10 mouse cellular contexts compared by ENCODE assay signal in genomic region chr2:6707276-6707675, GRCm38 (mm10).
DNase-seq lines count a peak whose midpoint lies in the region; ATAC-seq and TF ChIP-seq lines count a peak whose summit lies in the region.
"Had no signal": no experiment of that assay in that cellular context is flagged by ENCODE, and none has a peak within 500 bp of the region (broad histone marks: within the 10 kb centered on the region; RNA-seq: fewer than 3 reads in every experiment).

No protein-coding gene starts in this region.

- no peak for DNase-seq in heart, embryonic 10.5 days (ENCODE audit: low spot score)
- peak; percentile 96 for DNase-seq in 416B (ENCODE audit: low read depth)
- peak; percentile 72 for DNase-seq in MEL (ENCODE audit: low read depth, low spot score)
- no peak for DNase-seq in retina, postnatal 1 day
- DNase-seq: cerebellum, adult 8-10 months had no signal

- H3K9ac ChIP-seq in heart, embryonic 16.5 days (ENCODE audit: low read length) = no peak overlapping the region
- no peak overlapping the region for H3K9ac ChIP-seq in MEL (ENCODE audit: control insufficient read depth, low read depth, low read length, poor library complexity, severe bottlenecking)
- H3K9ac ChIP-seq in kidney, embryonic 14.5 days (ENCODE audit: low read depth, low read length) = no peak overlapping the region
- H3K9ac ChIP-seq in intestine, postnatal 0 days (ENCODE audit: low read depth, low read length) = no peak overlapping the region
- H3K9ac ChIP-seq: stomach, embryonic 15.5 days had no signal

- H3K27ac ChIP-seq in heart, embryonic 16.5 days (ENCODE audit: low read length) = peak overlapping the region; percentile 29; the same call in 1 of the 2 replicates
- H3K27ac ChIP-seq in heart, embryonic 10.5 days = no peak overlapping the region
- H3K27ac ChIP-seq in MEL (ENCODE audit: control insufficient read depth, low read depth, low read length) = peak overlapping the region; percentile 79
- H3K27ac ChIP-seq in kidney, embryonic 14.5 days (ENCODE audit: low read depth, low read length) = no peak overlapping the region
- H3K27ac ChIP-seq in intestine, postnatal 0 days (ENCODE audit: low read depth, low read length) = no peak overlapping the region
- H3K27ac ChIP-seq: stomach, embryonic 15.5 days had no signal

- no peak overlapping the region for H3K4me3 ChIP-seq in heart, embryonic 16.5 days (ENCODE audit: low read length)
- no peak overlapping the region for H3K4me3 ChIP-seq in heart, embryonic 10.5 days
- H3K4me3 ChIP-seq in MEL (ENCODE audit: control insufficient read depth in 1 of 2, insufficient read depth in 1 of 2, low read depth in 2 of 2, low read length in 2 of 2) = no peak overlapping the region
- H3K4me3 ChIP-seq in kidney, embryonic 14.5 days (ENCODE audit: low read length) = no peak overlapping the region
- H3K4me3 ChIP-seq in intestine, postnatal 0 days (ENCODE audit: low read depth, low read length) = no peak overlapping the region
- H3K4me3 ChIP-seq: stomach, embryonic 15.5 days had no signal

- H3K36me3 ChIP-seq in heart, embryonic 16.5 days (ENCODE audit: control insufficient read depth, insufficient read depth) = no peaks in the 10 kb centered on the region
- no peaks in the 10 kb centered on the region for H3K36me3 ChIP-seq in heart, embryonic 10.5 days
- peaks cover 0 to 89% of the 10 kb centered on the region in 2 experiments; a peak in 2 of 4 replicates for H3K36me3 ChIP-seq in MEL (ENCODE audit: control insufficient read depth in 1 of 2, insufficient read depth in 2 of 2, low read length in 2 of 2)
- H3K36me3 ChIP-seq in kidney, embryonic 14.5 days (ENCODE audit: control insufficient read depth, insufficient read depth, low read length) = no peaks in the 10 kb centered on the region
- H3K36me3 ChIP-seq in intestine, postnatal 0 days (ENCODE audit: control insufficient read depth, insufficient read depth) = no peaks in the 10 kb centered on the region
- H3K36me3 ChIP-seq: stomach, embryonic 15.5 days had no signal

- no peak overlapping the region for H3K4me2 ChIP-seq in heart, embryonic 16.5 days (ENCODE audit: low read depth, low read length)
- H3K4me2 ChIP-seq in kidney, embryonic 14.5 days (replicated peaks; ENCODE audit: low read depth, low read length) = no peak overlapping the region
- H3K4me2 ChIP-seq in intestine, postnatal 0 days (replicated peaks; ENCODE audit: low read depth) = no peak overlapping the region
- H3K4me2 ChIP-seq: stomach, embryonic 15.5 days had no signal

- peak; percentile 47; the same call in 1 of the 2 replicates for ATAC-seq in heart, embryonic 16.5 days (replicated peaks; ENCODE audit: extremely low read depth, insufficient read depth, low FRiP score)
- ATAC-seq in megakaryocyte, adult 5-6 weeks (ENCODE audit: poor library complexity, severe bottlenecking) = peak; percentile 63
- no peak for ATAC-seq in kidney, embryonic 14.5 days (ENCODE audit: low FRiP score, low TSS enrichment)
- no peak for ATAC-seq in intestine, postnatal 0 days

- peaks cover 14% of the 10 kb centered on the region for H3K79me2 ChIP-seq in MEL (ENCODE audit: control insufficient read depth, insufficient read depth, low read length, poor library complexity)

- peaks cover 10% of the 10 kb centered on the region for H3K4me1 ChIP-seq in heart, embryonic 16.5 days (ENCODE audit: control insufficient read depth, insufficient read depth, low read length)
- peaks cover 12% of the 10 kb centered on the region; the same call in 1 of the 2 replicates for H3K4me1 ChIP-seq in heart, embryonic 10.5 days
- H3K4me1 ChIP-seq in MEL (ENCODE audit: control insufficient read depth in 1 of 2, insufficient read depth in 2 of 2, low read length in 2 of 2) = peaks cover 51 to 59% of the 10 kb centered on the region in 2 experiments
- H3K4me1 ChIP-seq in kidney, embryonic 14.5 days (ENCODE audit: control insufficient read depth, insufficient read depth, low read length) = peaks cover 4% of the 10 kb centered on the region; the same call in 1 of the 2 replicates
- H3K4me1 ChIP-seq in intestine, postnatal 0 days (replicated peaks; ENCODE audit: control insufficient read depth, insufficient read depth, low read length) = no peaks in the 10 kb centered on the region; the same call in 1 of the 2 replicates
- H3K4me1 ChIP-seq: stomach, embryonic 15.5 days had no signal

- WGBS in heart, embryonic 16.5 days = 25% methylated on average over 2 of the region's 2 CpGs
- WGBS in heart, embryonic 10.5 days = 26% methylated on average over 2 of the region's 2 CpGs
- 7% methylated on average over 2 of the region's 2 CpGs for WGBS in kidney, embryonic 14.5 days
- 43% methylated on average over 2 of the region's 2 CpGs for WGBS in intestine, postnatal 0 days

- TF ChIP-seq POLR2A in MEL (IDR thresholded peaks at IDR 0.05; ENCODE audit: control insufficient read depth in 1 of 2, insufficient read depth in 1 of 2, low read depth in 1 of 2, low read length in 2 of 2, poor library complexity in 1 of 2) = no peak

- peak; percentile 60 to 88; a peak in 3 of 4 replicates for TF ChIP-seq EP300 in MEL (IDR thresholded peaks at IDR 0.05; ENCODE audit: low read depth in 1 of 2, low read length in 2 of 2)

- no peak for TF ChIP-seq CTCF in MEL (IDR thresholded peaks at IDR 0.05 in 2 of 3, conservative IDR thresholded peaks at IDR 0.05 in 1 of 3; ENCODE audit: control insufficient read depth in 1 of 3, insufficient read depth in 1 of 3, low read depth in 2 of 3, low read length in 3 of 3, poor library complexity in 1 of 3, severe bottlenecking in 1 of 3)
- TF ChIP-seq CTCF in intestine, postnatal 0 days (IDR thresholded peaks at IDR 0.05; ENCODE audit: low read depth) = no peak

- TF ChIP-seq RAD21 in MEL (IDR thresholded peaks at IDR 0.05; ENCODE audit: low read depth, low read length) = no peak

- H3K27me3 ChIP-seq in heart, embryonic 16.5 days (ENCODE audit: control insufficient read depth, insufficient read depth, low read length) = no peaks in the 10 kb centered on the region
- no peaks in the 10 kb centered on the region for H3K27me3 ChIP-seq in heart, embryonic 10.5 days (ENCODE audit: insufficient read depth, poor library complexity, severe bottlenecking)
- H3K27me3 ChIP-seq in MEL (ENCODE audit: control insufficient read depth in 1 of 2, insufficient read depth in 2 of 2, low read length in 2 of 2) = no peaks in the 10 kb centered on the region
- no peaks in the 10 kb centered on the region for H3K27me3 ChIP-seq in kidney, embryonic 14.5 days (ENCODE audit: control insufficient read depth, insufficient read depth, low read length)
- H3K27me3 ChIP-seq in intestine, postnatal 0 days (replicated peaks; ENCODE audit: control insufficient read depth, insufficient read depth, low read length) = no peaks in the 10 kb centered on the region
- H3K27me3 ChIP-seq: stomach, embryonic 15.5 days had no signal

- no peaks in the 10 kb centered on the region for H3K9me3 ChIP-seq in heart, embryonic 16.5 days (replicated peaks; ENCODE audit: control insufficient read depth, low read length)
- H3K9me3 ChIP-seq in heart, embryonic 10.5 days = no peaks in the 10 kb centered on the region
- H3K9me3 ChIP-seq in MEL (replicated peaks; ENCODE audit: insufficient read depth, low read length) = no peaks in the 10 kb centered on the region
- no peaks in the 10 kb centered on the region for H3K9me3 ChIP-seq in kidney, embryonic 14.5 days (ENCODE audit: control insufficient read depth, low read length)
- H3K9me3 ChIP-seq in intestine, postnatal 0 days (ENCODE audit: control insufficient read depth) = no peaks in the 10 kb centered on the region
- H3K9me3 ChIP-seq: stomach, embryonic 15.5 days had no signal

TF ChIP-seq in MEL, 35 proteins besides CTCF, POLR2A, EP300 and RAD21:
- TF ChIP-seq ETS1 (IDR thresholded peaks at IDR 0.05; ENCODE audit: low read depth, low read length) (peak; percentile 53; the same call in 1 of the 2 replicates), RCOR1 (IDR thresholded peaks at IDR 0.05; ENCODE audit: low read depth, low read length) (no peak; the same call in 1 of the 2 replicates), TBP (IDR thresholded peaks at IDR 0.05; ENCODE audit: low read depth, low read length) (0 out of 2 replicates have a peak, but pooled peaks have one; percentile 19), MYB (IDR thresholded peaks at IDR 0.05; ENCODE audit: low read depth, low read length) (peak; percentile 65; the same call in 1 of the 2 replicates), USF2 (IDR thresholded peaks at IDR 0.05; ENCODE audit: borderline replicate concordance in 1 of 2, insufficient read depth in 1 of 2, low read depth in 1 of 2, low read length in 2 of 2) (no peak), SMC3 (IDR thresholded peaks at IDR 0.05; ENCODE audit: low read depth, low read length) (no peak), MEF2A (IDR thresholded peaks at IDR 0.05; ENCODE audit: extremely low read depth, insufficient replicate concordance, low read depth, low read length, poor library complexity, severe bottlenecking) (no peak), GATA1 (IDR thresholded peaks at IDR 0.05; ENCODE audit: low read depth, low read length) (peak; percentile 49), SIN3A (IDR thresholded peaks at IDR 0.05; ENCODE audit: low read length) (peak; percentile 31; the same call in 1 of the 2 replicates)
TF ChIP-seq in MEL: peak in this region for 5.

Comparison
In these comparisons a context has a peak if more than half of its experiments do, and no peak if none do; other contexts are left out.
1. H3K27ac ChIP-seq: peak in heart, embryonic 16.5 days (single experiment) and MEL (single experiment); none in heart, embryonic 10.5 days (single experiment), kidney, embryonic 14.5 days (single experiment) and intestine, postnatal 0 days (single experiment).
2. ATAC-seq: peak in heart, embryonic 16.5 days (single experiment) and megakaryocyte, adult 5-6 weeks (single experiment); none in kidney, embryonic 14.5 days (single experiment) and intestine, postnatal 0 days (single experiment).
3. DNase-seq: peak in 416B (single experiment) and MEL (single experiment); none in heart, embryonic 10.5 days (single experiment) and retina, postnatal 1 day (single experiment).